Mouse (Mus musculus) forebrain, postnatal 0 days (tissue): ENCODE measurements around the gene Dbp. TPM values are rescaled to one million over a fixed set of nuclear protein-coding genes. Genes with fewer than 3 reads are reported as not detected.

Source experiments
- ATAC-seq: fragments of 200-750 bp; cut with Nextera tagmentation; 2 replicates; pipeline ENCODE4 v1.8.0; 2017; ENCODE audit warnings: mild to moderate bottlenecking, moderate library complexity
- DNase-seq: peaks from one replicate; pipeline ENCODE4 v3.0.0-alpha.2; 2015
- H3K27ac ChIP-seq: fragments of 300-500 bp; sonication (generic); 2 replicates; pipeline ENCODE4 v1.5.1; 2014; ENCODE audit warnings: low read depth, mild to moderate bottlenecking, antibody characterized with exemption, low read length, moderate library complexity, mixed read lengths
- H3K27me3 ChIP-seq: fragments of 300-500 bp; sonication (generic); 2 replicates; pipeline ENCODE4 v1.6.1; 2014; ENCODE audit warnings: mild to moderate bottlenecking, low read length, mixed read lengths; ENCODE audit not compliant: insufficient read depth
- H3K36me3 ChIP-seq: fragments of 300-500 bp; sonication (generic); 2 replicates; pipeline ENCODE4 v1.6.1; 2014; ENCODE audit warnings: mild to moderate bottlenecking, moderate library complexity; ENCODE audit not compliant: insufficient read depth
- H3K4me1 ChIP-seq: fragments of 300-500 bp; sonication (generic); 2 replicates; pipeline ENCODE4 v1.6.1; 2014; ENCODE audit warnings: antibody characterized with exemption; ENCODE audit not compliant: insufficient read depth
- H3K4me2 ChIP-seq: fragments of 300-500 bp; sonication (generic); 2 replicates; pipeline ENCODE4 v1.6.1; 2014; ENCODE audit warnings: low read depth, mild to moderate bottlenecking, moderate library complexity
- H3K4me3 ChIP-seq: fragments of 300-500 bp; sonication (generic); 2 replicates; pipeline ENCODE4 v1.5.1; 2014; ENCODE audit warnings: low read depth, low read length, mixed read lengths
- H3K9ac ChIP-seq: fragments of 300-500 bp; sonication (generic); 2 replicates; pipeline ENCODE4 v1.6.1; 2014; ENCODE audit warnings: mild to moderate bottlenecking
- H3K9me3 ChIP-seq: fragments of 300-500 bp; sonication (generic); 2 replicates; pipeline ENCODE4 v1.6.1; 2016; ENCODE audit warnings: low read length
- CTCF ChIP-seq: sonication (generic); IDR thresholded peaks from 2 replicates; pipeline ENCODE4 v1.5.1; 2016; ENCODE audit warnings: antibody characterized with exemption, control low read depth, low read depth
- WGBS: fragments of 180-500 bp; shearing (Covaris S2); extraction: QIAGEN DNeasy Blood & Tissue Kit; methylation state at CpG from one replicate; pipeline ENCODE4 v1.1.7; 2014; 5-methylcytosine and 5-hydroxymethylcytosine counted together
- polyA plus RNA-seq: library from polyadenylated mRNA; unstranded; fragments of >200 nt; fragmentation: Nextera tagmentation; extraction: Ambion mirVana; gene quantifications from 2 replicates; pipeline ENCODE4 v1.2.1, GENCODE M21; 2015
- total RNA-seq: library from RNA; depleted of rRNA; stranded (reverse); fragments of >200 nt; gene quantifications from 2 replicates; pipeline ENCODE4 v1.2.3, GENCODE M21; 2014

Gene Dbp
- total and polyA plus RNA-seq, 2 experiments from 2014 or later: 6.6 to 9.0 TPM

DNA sequence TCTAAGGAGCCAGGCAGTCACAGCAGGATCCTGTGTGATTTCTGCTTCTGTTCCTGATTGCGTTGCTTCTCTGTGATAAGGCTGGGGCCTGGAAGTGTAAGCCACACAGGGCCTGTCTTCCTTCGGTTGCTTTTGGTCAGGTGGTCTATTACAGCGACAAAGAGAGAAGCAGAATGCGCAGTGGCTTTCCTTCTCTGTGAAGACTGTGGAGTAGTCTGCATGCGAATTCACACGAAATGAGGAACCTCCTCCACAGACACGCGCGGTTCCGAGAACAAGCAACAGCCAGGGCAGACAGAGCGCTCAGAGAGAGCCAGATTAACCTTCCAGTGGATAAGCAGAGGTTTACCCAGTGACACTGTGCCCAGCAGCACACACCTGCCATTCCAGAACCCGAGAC, 36.4 kb downstream of the Dbp start:
- no peak overlapping the region for H3K27ac ChIP-seq
- ATAC-seq: no peak
- WGBS: 85% methylated on average over 12 of the region's 12 CpGs
- TF ChIP-seq CTCF: no peak
- no peaks in the 10 kb centered on the region for H3K27me3 ChIP-seq
- H3K4me3 ChIP-seq: no peak overlapping the region
- no peak for DNase-seq
- no peaks in the 10 kb centered on the region for H3K9me3 ChIP-seq
- H3K36me3 ChIP-seq: no peaks in the 10 kb centered on the region
- H3K4me2 ChIP-seq: no peak overlapping the region
- H3K4me1 ChIP-seq: no peaks in the 10 kb centered on the region
- H3K9ac ChIP-seq: no peak overlapping the region

- Histone ChIP-seq H3K9me3 (no peaks in the 10 kb centered on the region), H3K36me3 (no peaks in the 10 kb centered on the region), H3K4me2 (peak overlapping the region; percentile 36), H3K27ac (no peak overlapping the region), H3K4me3 (0 out of 2 replicates have a peak overlapping the region, but pooled peaks have one; percentile 14), H3K9ac (no peak overlapping the region), H3K27me3 (no peaks in the 10 kb centered on the region), H3K4me1 (no peaks in the 10 kb centered on the region)
- no peak for TF ChIP-seq CTCF
- DNase-seq: peak; percentile 27
- 41% methylated on average over 11 of the region's 11 CpGs for WGBS
- peak; percentile 42 for ATAC-seq
Measured at GRCm38 (mm10) chr7:45741777-45742176, 36.9 kb downstream of the Dbp start.

DNA sequence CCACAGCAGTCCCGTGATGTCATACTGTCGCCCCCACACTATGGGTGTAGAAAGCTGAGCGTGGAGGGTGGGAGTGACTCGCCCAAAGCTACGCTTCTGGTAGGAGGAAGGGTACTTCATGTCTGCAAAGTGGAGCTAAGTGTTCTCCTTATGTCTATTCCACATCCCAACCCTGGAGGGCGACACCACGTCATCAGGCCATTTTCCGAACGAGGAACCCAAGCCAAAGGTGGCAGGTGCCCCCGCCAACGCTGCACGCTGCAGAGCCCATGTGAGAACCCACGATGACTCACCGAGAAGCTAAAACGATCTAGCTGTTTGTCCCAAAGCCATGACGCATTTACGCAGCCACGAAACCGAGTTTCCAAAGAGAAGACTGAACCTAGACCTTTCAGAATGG, 37.5 kb downstream of the Dbp start:
- Histone ChIP-seq H3K4me2 (peak overlapping the region; percentile 36), H3K27me3 (no peaks in the 10 kb centered on the region), H3K27ac (no peak overlapping the region), H3K9ac (no peak overlapping the region), H3K4me1 (no peaks in the 10 kb centered on the region), H3K36me3 (no peaks in the 10 kb centered on the region), H3K9me3 (no peaks in the 10 kb centered on the region), H3K4me3 (0 out of 2 replicates have a peak overlapping the region, but pooled peaks have one; percentile 14)
- peak; percentile 44 for DNase-seq
- TF ChIP-seq CTCF: peak; percentile 46
- WGBS: 25% methylated on average over 19 of the region's 19 CpGs
- ATAC-seq: peak; percentile 44

DNA sequence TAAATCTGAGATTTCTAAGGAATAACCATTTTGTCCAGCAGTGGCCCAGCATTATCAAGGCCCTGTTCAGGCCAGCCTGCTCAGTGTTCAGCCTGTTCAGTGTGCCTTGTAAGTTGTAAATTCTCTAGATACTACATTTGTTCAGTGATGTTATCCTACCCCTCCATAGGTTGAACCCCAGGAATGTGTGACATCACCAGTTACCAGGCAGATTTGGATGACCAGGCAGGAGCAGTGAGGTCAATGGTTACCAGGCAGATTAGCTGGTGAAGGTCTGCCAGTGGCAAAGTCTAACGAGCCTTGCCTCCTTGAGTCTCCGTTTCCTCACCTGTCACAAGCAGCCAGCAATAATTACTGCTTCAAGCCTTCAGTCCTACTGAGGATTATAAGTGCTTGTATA, 39.5 kb downstream of the Dbp start:
- no peak overlapping the region for H3K4me2 ChIP-seq
- H3K27me3 ChIP-seq: no peaks in the 10 kb centered on the region
- no peak overlapping the region for H3K27ac ChIP-seq
- H3K4me1 ChIP-seq: no peaks in the 10 kb centered on the region
- H3K4me3 ChIP-seq: no peak overlapping the region
- H3K36me3 ChIP-seq: no peaks in the 10 kb centered on the region
- TF ChIP-seq CTCF: no peak
- peak; percentile 39 for DNase-seq
- no peak overlapping the region for H3K9ac ChIP-seq
- ATAC-seq: no peak
- WGBS: 35% methylated on average over 2 of the region's 2 CpGs
- no peaks in the 10 kb centered on the region for H3K9me3 ChIP-seq

DNA sequence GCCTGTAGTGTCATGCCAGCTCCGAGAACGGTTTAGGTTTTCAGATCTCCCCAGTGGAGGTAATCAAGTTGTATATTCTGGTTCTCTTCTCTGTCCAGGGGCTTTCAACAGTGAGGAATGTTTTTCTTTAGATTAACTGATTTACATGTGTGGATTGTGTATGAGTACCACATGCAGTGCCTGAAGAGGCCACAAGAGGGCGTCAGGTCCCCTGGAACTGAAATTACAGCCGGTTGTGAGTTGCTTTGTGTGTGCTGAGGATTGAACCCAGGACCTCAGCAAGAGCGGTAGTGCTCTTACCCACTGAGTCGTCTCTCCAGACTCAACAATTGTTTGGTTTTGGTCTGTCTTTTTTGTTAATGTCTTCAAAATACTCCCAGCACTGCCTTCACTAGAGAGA, 41.6 kb downstream of the Dbp start:
- H3K27me3 ChIP-seq: no peaks in the 10 kb centered on the region
- 64% methylated on average over 6 of the region's 6 CpGs for WGBS
- DNase-seq (no peak), ATAC-seq (no peak)
- no peak overlapping the region for H3K4me2 ChIP-seq
- no peaks in the 10 kb centered on the region for H3K4me1 ChIP-seq
- H3K9ac ChIP-seq: no peak overlapping the region
- no peaks in the 10 kb centered on the region for H3K36me3 ChIP-seq
- no peak overlapping the region for H3K4me3 ChIP-seq
- no peaks in the 10 kb centered on the region for H3K9me3 ChIP-seq
- H3K27ac ChIP-seq: no peak overlapping the region
- TF ChIP-seq CTCF: peak; percentile 50

DNA sequence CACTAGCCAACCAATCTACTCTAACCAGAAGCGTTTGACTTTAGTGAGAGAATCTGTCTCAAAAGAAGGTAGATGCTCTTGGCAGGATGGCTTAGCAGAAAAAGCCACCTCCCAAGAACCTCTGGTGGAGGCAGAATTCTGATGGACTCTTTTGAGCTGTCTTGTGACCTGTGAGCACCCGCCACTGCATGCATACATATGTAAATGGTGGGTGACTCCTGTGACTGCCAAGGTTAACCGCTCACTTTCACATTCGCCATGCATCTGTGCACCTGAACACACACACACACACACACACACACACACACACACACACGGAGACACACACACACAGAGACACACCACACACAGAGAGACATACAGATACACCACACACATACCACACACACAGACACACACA, 42.6 kb downstream of the Dbp start:
- H3K9ac ChIP-seq: no peak overlapping the region
- TF ChIP-seq CTCF: no peak
- DNase-seq (no peak), ATAC-seq (no peak)
- H3K27ac ChIP-seq: no peak overlapping the region
- no peak overlapping the region for H3K4me3 ChIP-seq
- no peaks in the 10 kb centered on the region for H3K36me3 ChIP-seq
- no peak overlapping the region for H3K4me2 ChIP-seq
- no peaks in the 10 kb centered on the region for H3K27me3 ChIP-seq
- H3K9me3 ChIP-seq: no peaks in the 10 kb centered on the region
- H3K4me1 ChIP-seq: no peaks in the 10 kb centered on the region
- 86% methylated on average over 5 of the region's 5 CpGs for WGBS

- no peak overlapping the region for H3K4me2 ChIP-seq
- no peak overlapping the region for H3K27ac ChIP-seq
- ATAC-seq (no peak), DNase-seq (no peak)
- H3K36me3 ChIP-seq: no peaks in the 10 kb centered on the region
- no peaks in the 10 kb centered on the region for H3K4me1 ChIP-seq
- H3K4me3 ChIP-seq: no peak overlapping the region
- TF ChIP-seq CTCF: no peak
- 81% methylated on average over 7 of the region's 7 CpGs for WGBS
- H3K27me3 ChIP-seq: no peaks in the 10 kb centered on the region
- no peaks in the 10 kb centered on the region for H3K9me3 ChIP-seq
- H3K9ac ChIP-seq: no peak overlapping the region
Measured at GRCm38 (mm10) chr7:45748110-45748509, 43.2 kb downstream of the Dbp start.

DNA sequence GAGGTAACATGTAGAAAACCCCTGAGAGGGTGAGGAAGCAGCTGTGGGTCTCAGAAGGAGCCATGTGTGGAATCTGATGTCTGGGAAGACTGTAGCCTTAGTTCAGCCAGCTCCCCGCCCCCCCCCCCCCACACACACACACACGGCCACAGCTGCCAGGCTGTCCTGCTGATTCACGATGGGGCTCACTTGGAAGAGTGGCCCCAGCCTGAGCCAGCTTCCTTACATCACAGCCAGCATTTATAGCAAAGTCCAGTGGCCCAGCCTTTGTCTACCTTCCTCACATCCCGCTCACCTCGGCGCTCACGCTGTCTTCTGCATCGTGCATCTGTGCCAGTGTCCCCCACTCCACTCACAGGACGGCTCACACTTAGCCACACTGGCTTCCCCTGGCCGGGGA, 44.5 kb downstream of the Dbp start:
- H3K4me1 ChIP-seq: no peaks in the 10 kb centered on the region
- H3K9ac ChIP-seq: no peak overlapping the region
- H3K4me2 ChIP-seq: no peak overlapping the region
- 41% methylated on average over 10 of the region's 10 CpGs for WGBS
- no peak overlapping the region for H3K4me3 ChIP-seq
- no peaks in the 10 kb centered on the region for H3K9me3 ChIP-seq
- ATAC-seq (no peak), DNase-seq (no peak)
- H3K27me3 ChIP-seq: no peaks in the 10 kb centered on the region
- no peak for TF ChIP-seq CTCF
- H3K36me3 ChIP-seq: no peaks in the 10 kb centered on the region
- H3K27ac ChIP-seq: no peak overlapping the region
